Mouse (Mus musculus): ENCODE measurements around the gene Gm27027. TPM values are rescaled to one million over a fixed set of nuclear protein-coding genes. Genes with fewer than 3 reads are reported as not detected.

Gm27027 gene
- polyA plus RNA-seq (2016; fragmentation: Nextera tagmentation; extraction: Ambion mirVana) = not detected in 2 replicates

- H3K9ac ChIP-seq (replicated peaks) = no peak within 1 kb of the TSS
- H3K4me1 ChIP-seq (replicated peaks) = no peaks in the 10 kb centered on the region
- no peak within 1 kb of the TSS for H3K4me2 ChIP-seq
- 90% methylated on average over 6 of the region's 6 CpGs for WGBS
- ATAC-seq (ENCODE audit: insufficient number of reproducible peaks, insufficient read depth, low FRiP score, low TSS enrichment, low read depth) = no peak
- H3K27ac ChIP-seq = no peak within 1 kb of the TSS
- no peaks in the 10 kb centered on the region for H3K27me3 ChIP-seq
- H3K36me3 ChIP-seq = peaks cover 95% of the 10 kb centered on the region
- H3K4me3 ChIP-seq (replicated peaks) = no peak within 1 kb of the TSS
- no peaks in the 10 kb centered on the region for H3K9me3 ChIP-seq
Measured at GRCm38 (mm10) chr2:93996254-93996653, at the start of gene Gm27027. TSS of gene Gm27027 (minus strand) at chr2:93996354.

- H3K9me3 ChIP-seq = no peaks in the 10 kb centered on the region
- peaks cover 18% of the 10 kb centered on the region; the same call in 1 of the 2 replicates for H3K36me3 ChIP-seq
- H3K4me2 ChIP-seq = no peak overlapping the region
- H3K27ac ChIP-seq = no peak overlapping the region
- ATAC-seq (ENCODE audit: insufficient number of reproducible peaks, insufficient read depth, low FRiP score, low TSS enrichment, low read depth) = no peak
- no peaks in the 10 kb centered on the region for H3K27me3 ChIP-seq
- 82% methylated on average over 6 of the region's 6 CpGs for WGBS
- no peaks in the 10 kb centered on the region for H3K4me1 ChIP-seq (replicated peaks)
- H3K9ac ChIP-seq (replicated peaks) = no peak overlapping the region
- no peak overlapping the region for H3K4me3 ChIP-seq (replicated peaks)
Measured at GRCm38 (mm10) chr2:94045411-94046090, 49.4 kb upstream of the Gm27027 start.

- H3K9ac ChIP-seq (replicated peaks) = no peak overlapping the region
- H3K36me3 ChIP-seq = peaks cover 18% of the 10 kb centered on the region; the same call in 1 of the 2 replicates
- no peaks in the 10 kb centered on the region for H3K27me3 ChIP-seq
- ATAC-seq (ENCODE audit: insufficient number of reproducible peaks, insufficient read depth, low FRiP score, low TSS enrichment, low read depth) = no peak
- H3K4me2 ChIP-seq = no peak overlapping the region
- H3K4me3 ChIP-seq (replicated peaks) = no peak overlapping the region
- WGBS = 93% methylated on average over 2 of the region's 2 CpGs
- H3K9me3 ChIP-seq = no peaks in the 10 kb centered on the region
- no peaks in the 10 kb centered on the region for H3K4me1 ChIP-seq (replicated peaks)
- no peak overlapping the region for H3K27ac ChIP-seq
Measured at GRCm38 (mm10) chr2:94044174-94044573, 48.0 kb upstream of the Gm27027 start.

GRCm38 (mm10) chr2:94043662-94044061 lies 47.5 kb upstream of the Gm27027 start:
- 74% methylated on average over 5 of the region's 5 CpGs for WGBS
- Histone ChIP-seq H3K9ac (replicated peaks) (no peak overlapping the region), H3K4me3 (replicated peaks) (no peak overlapping the region), H3K36me3 (peaks cover 18% of the 10 kb centered on the region; the same call in 1 of the 2 replicates), H3K9me3 (no peaks in the 10 kb centered on the region), H3K27ac (no peak overlapping the region), H3K4me1 (replicated peaks) (no peaks in the 10 kb centered on the region), H3K27me3 (no peaks in the 10 kb centered on the region), H3K4me2 (no peak overlapping the region)
- no peak for ATAC-seq (ENCODE audit: insufficient number of reproducible peaks, insufficient read depth, low FRiP score, low TSS enrichment, low read depth)

- no peak overlapping the region for H3K27ac ChIP-seq
- no peak overlapping the region for H3K4me2 ChIP-seq
- H3K9ac ChIP-seq (replicated peaks) = no peak overlapping the region
- H3K9me3 ChIP-seq = no peaks in the 10 kb centered on the region
- no peak for ATAC-seq (ENCODE audit: insufficient number of reproducible peaks, insufficient read depth, low FRiP score, low TSS enrichment, low read depth)
- no peak overlapping the region for H3K4me3 ChIP-seq (replicated peaks)
- no peaks in the 10 kb centered on the region for H3K4me1 ChIP-seq (replicated peaks)
- WGBS = 89% methylated on average over 3 of the region's 3 CpGs
- H3K27me3 ChIP-seq = no peaks in the 10 kb centered on the region
- H3K36me3 ChIP-seq = peaks cover 18% of the 10 kb centered on the region; the same call in 1 of the 2 replicates
Measured at GRCm38 (mm10) chr2:94042461-94042860, 46.3 kb upstream of the Gm27027 start.

- Histone ChIP-seq H3K27me3 (no peaks in the 10 kb centered on the region), H3K27ac (no peak overlapping the region), H3K9ac (replicated peaks) (no peak overlapping the region), H3K9me3 (no peaks in the 10 kb centered on the region), H3K36me3 (peaks cover 18% of the 10 kb centered on the region; the same call in 1 of the 2 replicates), H3K4me1 (replicated peaks) (no peaks in the 10 kb centered on the region), H3K4me2 (no peak overlapping the region), H3K4me3 (replicated peaks) (no peak overlapping the region)
- WGBS = 89% methylated on average over 5 of the region's 5 CpGs
- ATAC-seq (ENCODE audit: insufficient number of reproducible peaks, insufficient read depth, low FRiP score, low TSS enrichment, low read depth) = no peak
Measured at GRCm38 (mm10) chr2:94040391-94041125, 44.4 kb upstream of the Gm27027 start.

- ATAC-seq (ENCODE audit: insufficient number of reproducible peaks, insufficient read depth, low FRiP score, low TSS enrichment, low read depth) = no peak; the same call in 1 of the 2 replicates
- peaks cover 35% of the 10 kb centered on the region for H3K36me3 ChIP-seq
- WGBS = 79% methylated on average over 9 of the region's 9 CpGs
- no peaks in the 10 kb centered on the region for H3K4me1 ChIP-seq (replicated peaks)
- H3K9me3 ChIP-seq = no peaks in the 10 kb centered on the region
- H3K27ac ChIP-seq = no peak overlapping the region
- no peak overlapping the region for H3K9ac ChIP-seq (replicated peaks)
- H3K4me3 ChIP-seq (replicated peaks) = no peak overlapping the region
- no peak overlapping the region for H3K4me2 ChIP-seq
- H3K27me3 ChIP-seq = no peaks in the 10 kb centered on the region
Measured at GRCm38 (mm10) chr2:94035428-94036331, 39.5 kb upstream of the Gm27027 start.

GRCm38 (mm10) chr2:94030602-94031001 lies 34.4 kb upstream of the Gm27027 start:
- Histone ChIP-seq H3K4me2 (no peak overlapping the region), H3K4me3 (replicated peaks) (no peak overlapping the region), H3K4me1 (replicated peaks) (no peaks in the 10 kb centered on the region), H3K9ac (replicated peaks) (no peak overlapping the region), H3K27ac (no peak overlapping the region), H3K27me3 (no peaks in the 10 kb centered on the region), H3K9me3 (no peaks in the 10 kb centered on the region), H3K36me3 (peaks cover 36% of the 10 kb centered on the region)
- no peak for ATAC-seq (ENCODE audit: insufficient number of reproducible peaks, insufficient read depth, low FRiP score, low TSS enrichment, low read depth)

GRCm38 (mm10) chr2:94024637-94025036 lies 28.5 kb upstream of the Gm27027 start:
- no peaks in the 10 kb centered on the region for H3K36me3 ChIP-seq
- WGBS = 56% methylated on average over 6 of the region's 6 CpGs
- H3K4me3 ChIP-seq (replicated peaks) = no peak overlapping the region
- no peak overlapping the region for H3K4me2 ChIP-seq
- H3K9me3 ChIP-seq = no peaks in the 10 kb centered on the region
- ATAC-seq (ENCODE audit: insufficient number of reproducible peaks, insufficient read depth, low FRiP score, low TSS enrichment, low read depth) = no peak
- H3K27ac ChIP-seq = no peak overlapping the region
- H3K27me3 ChIP-seq = no peaks in the 10 kb centered on the region
- no peaks in the 10 kb centered on the region for H3K4me1 ChIP-seq (replicated peaks)
- no peak overlapping the region for H3K9ac ChIP-seq (replicated peaks)

- peak within 1 kb of the TSS; percentile 87 for H3K4me2 ChIP-seq
- peaks cover 6% of the 10 kb centered on the region for H3K4me1 ChIP-seq (replicated peaks)
- no peaks in the 10 kb centered on the region for H3K27me3 ChIP-seq
- H3K9ac ChIP-seq (replicated peaks) = peak within 1 kb of the TSS; percentile 73
- no peaks in the 10 kb centered on the region for H3K9me3 ChIP-seq
- H3K4me3 ChIP-seq (replicated peaks) = peak within 1 kb of the TSS; percentile 87
- peak within 1 kb of the TSS; percentile 45; the same call in 1 of the 2 replicates for H3K27ac ChIP-seq
- 5% methylated on average over 47 of the region's 47 CpGs for WGBS
- ATAC-seq (ENCODE audit: insufficient number of reproducible peaks, insufficient read depth, low FRiP score, low TSS enrichment, low read depth) = peak; percentile 97
- H3K36me3 ChIP-seq = peaks cover 31% of the 10 kb centered on the region
Measured at GRCm38 (mm10) chr2:94010335-94011291, 14.5 kb upstream of the Gm27027 start, which contains the start of gene Alkbh3. TSS of gene Alkbh3 (minus strand) at chr2:94010807.

All from limb, embryonic 12.5 days (tissue).